Mouse (Mus musculus): Measurements from ENCODE around the gene C130073F10Rik.

DNA sequence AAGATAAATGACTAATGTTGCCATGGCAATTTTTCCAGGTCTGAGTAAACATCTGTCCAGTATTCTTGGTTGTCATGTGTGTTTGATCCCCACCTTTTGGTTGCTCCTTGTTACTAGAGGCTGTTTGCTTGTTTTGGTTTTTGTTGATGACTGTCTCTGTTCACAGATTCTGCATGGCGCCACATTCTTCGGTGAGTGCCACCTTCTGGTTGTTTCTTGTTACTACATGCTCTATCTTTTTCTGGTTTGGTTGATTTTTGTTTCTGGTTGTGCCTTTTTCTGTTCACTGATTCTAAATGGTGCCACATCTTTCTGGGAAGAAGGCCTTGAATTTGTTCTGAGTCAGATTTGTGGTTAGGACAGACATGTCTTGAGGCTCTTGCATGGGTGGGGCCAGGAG lies 42.7 kb downstream of the C130073F10Rik start:
- TF ChIP-seq CTCF (IDR thresholded peaks at IDR 0.05; ENCODE audit: low read depth): peak; percentile 22; the same call in 1 of the 2 replicates
- TF ChIP-seq EP300 (optimal IDR thresholded peaks at IDR 0.05): no peak
